Mouse (Mus musculus) midbrain, embryonic 13.5 days (tissue): ENCODE measurements around the gene Smoc2. TPM values are rescaled to one million over a fixed set of nuclear protein-coding genes. Genes with fewer than 3 reads are reported as not detected.

Source experiments
- ATAC-seq: fragments of 200-750 bp; cut with Nextera tagmentation; 2 replicates; pipeline ENCODE4 v1.8.0; 2017; ENCODE audit warnings: mild to moderate bottlenecking, moderate TSS enrichment, moderate library complexity
- H3K27ac ChIP-seq: fragments of 300-500 bp; sonication (generic); 2 replicates; pipeline ENCODE4 v1.5.1; 2015; ENCODE audit warnings: inconsistent platforms, mild to moderate bottlenecking, moderate library complexity
- H3K27me3 ChIP-seq: fragments of 300-500 bp; sonication (generic); 2 replicates; pipeline ENCODE4 v1.6.1; 2015; ENCODE audit warnings: mild to moderate bottlenecking, inconsistent platforms
- H3K36me3 ChIP-seq: fragments of 300-500 bp; sonication (generic); 2 replicates; pipeline ENCODE4 v1.6.1; 2015; ENCODE audit warnings: mild to moderate bottlenecking, inconsistent platforms
- H3K4me1 ChIP-seq: fragments of 300-500 bp; sonication (generic); replicated peaks from 2 replicates; pipeline ENCODE4 v1.6.1; 2015; ENCODE audit warnings: inconsistent platforms
- H3K4me2 ChIP-seq: fragments of 300-500 bp; sonication (generic); replicated peaks from 2 replicates; pipeline ENCODE4 v1.6.1; 2015; ENCODE audit warnings: moderate library complexity, mild to moderate bottlenecking, inconsistent platforms
- H3K4me3 ChIP-seq: fragments of 300-500 bp; sonication (generic); replicated peaks from 2 replicates; pipeline ENCODE4 v1.5.1; 2015; ENCODE audit warnings: mild to moderate bottlenecking, inconsistent platforms
- H3K9ac ChIP-seq: fragments of 300-500 bp; sonication (generic); replicated peaks from 2 replicates; pipeline ENCODE4 v1.6.1; 2015; ENCODE audit warnings: mild to moderate bottlenecking, inconsistent platforms
- H3K9me3 ChIP-seq: fragments of 300-500 bp; sonication (generic); 2 replicates; pipeline ENCODE4 v1.6.1; 2016; ENCODE audit warnings: mild to moderate bottlenecking, inconsistent platforms
- WGBS: fragments of 180-500 bp; shearing (Covaris S2); methylation state at CpG from one replicate; pipeline ENCODE4 v1.1.7; 2015; 5-methylcytosine and 5-hydroxymethylcytosine counted together
- polyA plus RNA-seq: library from polyadenylated mRNA; unstranded; fragments of >200 nt; fragmentation: Nextera tagmentation; extraction: Ambion mirVana; gene quantifications from 2 replicates; pipeline ENCODE4 v1.2.1, GENCODE M21; 2015

The Smoc2 gene
- 1.5 and 1.6 TPM in 2 replicates for polyA plus RNA-seq

DNA sequence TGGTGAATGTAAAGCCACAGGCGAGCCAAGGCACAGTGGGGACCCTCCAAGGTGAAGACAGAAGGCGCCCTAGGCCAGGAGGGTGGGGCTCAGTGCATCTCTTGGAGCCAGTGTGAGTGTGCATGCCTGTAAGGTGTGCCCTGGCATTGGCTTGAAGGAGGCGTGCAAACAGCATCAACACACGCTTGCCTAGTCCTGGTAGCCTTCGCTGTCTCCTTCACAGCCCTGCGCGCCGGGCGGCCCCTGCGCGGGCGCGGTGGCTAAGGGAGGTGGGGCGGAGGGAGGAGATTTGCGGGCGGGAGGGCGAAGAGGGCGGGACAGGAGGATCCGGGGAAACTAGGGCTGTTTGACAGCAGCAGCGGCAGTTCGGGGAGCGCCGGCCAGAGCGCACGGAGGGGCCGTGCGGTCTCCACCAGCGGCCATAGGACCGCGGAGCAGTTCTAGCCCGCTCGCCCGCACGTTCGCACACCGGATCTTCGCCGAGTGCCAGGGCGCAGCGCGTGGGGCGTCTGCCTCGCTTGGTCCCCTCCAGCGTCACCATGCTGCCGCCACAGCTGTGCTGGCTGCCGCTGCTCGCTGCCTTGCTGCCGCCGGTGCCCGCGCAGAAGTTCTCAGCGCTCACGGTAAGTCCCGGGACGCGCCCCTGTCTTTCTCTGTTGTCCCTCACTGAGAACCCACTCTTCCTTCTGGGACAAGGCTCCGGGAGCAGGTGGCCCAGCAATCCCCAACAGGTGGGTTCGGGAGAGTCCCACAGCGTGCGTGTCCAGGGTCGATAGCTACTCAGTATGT is at the start of gene Smoc2:
Gene Smoc2 (plus strand): TSS at position 330 of the 789 bp plus-strand sequence.
- H3K4me1 ChIP-seq = peaks cover 19% of the 10 kb centered on the region
- no peak within 1 kb of the TSS for H3K27ac ChIP-seq
- peak; percentile 70 for ATAC-seq
- H3K9me3 ChIP-seq = no peaks in the 10 kb centered on the region
- H3K36me3 ChIP-seq = no peaks in the 10 kb centered on the region
- peaks cover 66% of the 10 kb centered on the region for H3K27me3 ChIP-seq
- WGBS = under 1% methylated on average over 53 of the region's 61 CpGs
- H3K9ac ChIP-seq = peak within 1 kb of the TSS; percentile 23
- H3K4me3 ChIP-seq = peak within 1 kb of the TSS; percentile 46
- H3K4me2 ChIP-seq = peak within 1 kb of the TSS; percentile 77

DNA sequence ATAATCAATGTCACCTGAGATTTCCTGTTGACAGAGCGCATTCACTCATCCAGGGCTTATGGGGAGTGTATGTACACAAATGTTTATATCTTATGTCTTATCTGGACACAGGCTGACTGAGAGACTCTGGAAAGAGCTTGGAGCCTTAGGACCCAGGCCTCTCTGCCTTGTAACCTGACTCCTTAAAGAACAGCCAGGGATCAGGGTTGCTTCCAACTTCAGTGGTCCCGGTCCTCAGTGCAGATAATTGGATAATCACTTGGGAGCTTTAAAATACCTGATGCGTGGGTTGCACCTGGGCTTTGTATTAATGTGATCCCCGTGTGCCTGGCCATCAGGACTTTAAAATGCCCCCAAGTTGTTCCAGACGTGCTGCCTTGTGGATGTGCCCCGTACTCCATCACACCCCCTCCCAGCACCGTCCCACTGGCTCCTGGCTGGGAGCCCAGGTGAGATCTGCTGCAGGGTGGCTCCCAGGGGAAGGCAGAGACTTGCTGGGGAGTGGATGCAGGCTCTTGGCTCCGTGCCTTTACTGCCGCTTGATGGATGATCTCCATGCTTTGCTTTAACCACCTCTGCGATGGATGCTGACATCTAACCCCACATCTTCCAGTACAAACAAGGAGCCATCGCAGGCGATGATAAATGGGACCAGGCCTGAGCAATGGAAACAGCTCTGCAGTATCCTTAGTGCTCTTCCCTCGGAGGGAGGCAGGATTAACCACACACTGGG is 48.4 kb upstream of the Smoc2 start:
- H3K27ac ChIP-seq = no peak overlapping the region
- no peaks in the 10 kb centered on the region for H3K9me3 ChIP-seq
- H3K36me3 ChIP-seq = no peaks in the 10 kb centered on the region
- no peak overlapping the region for H3K4me3 ChIP-seq
- 28% methylated on average over 13 of the region's 13 CpGs for WGBS
- H3K4me1 ChIP-seq = no peaks in the 10 kb centered on the region; the same call in 1 of the 2 replicates
- no peak overlapping the region for H3K4me2 ChIP-seq
- ATAC-seq = no peak
- 0 out of 2 replicates have a peak overlapping the region, but pooled peaks have one; percentile 29 for H3K9ac ChIP-seq
- H3K27me3 ChIP-seq = no peaks in the 10 kb centered on the region

DNA sequence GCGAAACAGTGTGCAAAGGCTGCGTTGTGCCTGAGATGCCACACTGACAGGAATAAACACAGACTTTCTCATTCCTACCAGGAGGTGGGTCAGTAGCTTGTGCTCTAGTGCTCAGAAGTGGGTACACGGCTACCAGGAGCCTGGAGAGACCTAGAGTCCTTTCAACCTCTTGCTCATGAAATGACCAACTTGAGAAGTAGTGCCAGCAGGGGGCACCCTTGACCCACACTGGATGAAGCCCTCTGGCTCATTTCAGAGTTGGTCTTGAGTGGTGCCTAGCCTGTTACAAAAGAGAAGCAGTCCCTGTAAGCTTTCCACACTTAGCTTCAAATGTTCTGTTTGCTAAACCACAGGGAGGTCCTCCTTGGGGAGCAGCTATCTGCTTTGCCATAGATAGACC is 46.7 kb upstream of the Smoc2 start:
- WGBS = 59% methylated on average over 3 of the region's 3 CpGs
- H3K9me3 ChIP-seq = no peaks in the 10 kb centered on the region
- no peaks in the 10 kb centered on the region; the same call in 1 of the 2 replicates for H3K4me1 ChIP-seq
- no peak overlapping the region for H3K4me3 ChIP-seq
- no peaks in the 10 kb centered on the region for H3K36me3 ChIP-seq
- ATAC-seq = peak; percentile 62
- no peaks in the 10 kb centered on the region for H3K27me3 ChIP-seq
- H3K4me2 ChIP-seq = no peak overlapping the region
- no peak overlapping the region for H3K9ac ChIP-seq
- no peak overlapping the region for H3K27ac ChIP-seq

DNA sequence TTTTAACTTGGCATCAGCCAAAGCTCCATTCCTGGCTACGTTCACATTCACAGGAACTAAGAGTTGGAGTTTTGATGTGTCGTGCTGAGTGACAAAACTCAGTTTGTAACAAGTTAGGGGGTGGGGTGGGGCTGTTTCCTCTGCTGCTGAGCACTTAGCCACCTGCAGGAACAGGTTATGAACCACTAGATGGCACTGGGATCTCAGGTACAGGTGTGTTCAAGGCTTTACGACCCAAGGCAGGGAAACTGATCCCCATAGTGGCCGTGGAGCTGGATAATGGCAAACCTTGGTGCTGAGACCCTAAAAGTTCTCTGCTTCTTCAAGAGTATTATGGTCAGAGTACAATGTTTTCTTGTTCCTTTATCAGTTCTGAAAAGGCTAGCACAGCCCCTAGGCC is 45.6 kb upstream of the Smoc2 start:
- no peak overlapping the region for H3K4me2 ChIP-seq
- no peak for ATAC-seq
- 59% methylated on average over 4 of the region's 4 CpGs for WGBS
- no peak overlapping the region for H3K9ac ChIP-seq
- H3K27me3 ChIP-seq = no peaks in the 10 kb centered on the region
- H3K4me3 ChIP-seq = no peak overlapping the region
- no peaks in the 10 kb centered on the region for H3K9me3 ChIP-seq
- H3K4me1 ChIP-seq = no peaks in the 10 kb centered on the region; the same call in 1 of the 2 replicates
- no peak overlapping the region for H3K27ac ChIP-seq
- H3K36me3 ChIP-seq = no peaks in the 10 kb centered on the region

DNA sequence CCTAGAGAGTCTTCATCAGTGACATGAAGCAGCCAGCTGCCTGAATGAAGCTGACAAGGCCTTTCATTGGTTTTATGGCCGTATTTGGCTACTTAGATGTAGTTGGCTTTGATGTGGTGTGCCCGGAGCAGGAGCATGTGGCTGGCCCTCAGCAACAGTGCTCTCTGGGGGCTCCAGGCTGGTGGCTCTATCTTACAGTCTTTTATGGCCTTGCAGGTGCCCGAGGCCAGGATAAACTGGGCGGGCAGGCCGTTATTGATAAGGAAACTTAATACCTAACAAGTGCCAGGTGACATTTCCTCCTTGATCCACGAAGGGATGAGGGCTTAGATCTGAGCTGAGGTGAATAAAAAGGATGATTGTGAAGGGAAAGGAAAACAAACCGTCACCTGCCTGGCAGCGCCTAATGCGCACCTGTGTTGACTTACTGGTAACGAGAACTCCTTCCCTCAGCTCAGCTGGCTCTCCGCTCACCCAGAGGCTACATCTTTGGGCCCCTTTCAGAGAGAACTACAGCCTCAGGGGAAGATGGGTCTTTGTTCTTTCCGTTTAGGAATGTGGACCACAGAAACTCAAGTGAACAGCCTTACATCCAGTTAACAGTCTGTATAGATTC is 44.4 kb upstream of the Smoc2 start:
- H3K4me3 ChIP-seq = no peak overlapping the region
- H3K9ac ChIP-seq = no peak overlapping the region
- WGBS = 73% methylated on average over 12 of the region's 12 CpGs

DNA sequence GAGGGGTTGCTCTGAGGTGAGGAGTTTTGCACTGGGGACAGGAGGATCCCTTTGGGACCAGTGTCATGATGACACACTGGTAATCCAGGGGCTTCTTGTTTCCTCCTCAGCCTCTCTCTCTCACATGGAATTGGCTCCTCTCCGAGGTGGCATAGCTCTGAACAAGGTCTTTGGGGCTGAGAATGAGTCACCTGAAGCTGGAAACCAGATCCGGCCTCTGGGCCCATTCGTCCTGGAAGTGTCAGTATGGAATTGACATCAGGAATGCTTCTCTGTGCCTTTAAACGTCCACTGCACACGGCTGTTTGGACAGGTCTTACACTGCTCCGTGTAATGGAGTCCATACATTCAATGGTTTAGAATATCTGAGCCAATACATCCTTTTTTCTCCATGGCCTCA is 42.2 kb upstream of the Smoc2 start:
- H3K4me3 ChIP-seq = no peak overlapping the region
- no peak overlapping the region for H3K27ac ChIP-seq
- no peaks in the 10 kb centered on the region for H3K4me1 ChIP-seq
- H3K9me3 ChIP-seq = no peaks in the 10 kb centered on the region
- H3K4me2 ChIP-seq = no peak overlapping the region
- WGBS = 85% methylated on average over 6 of the region's 6 CpGs
- H3K36me3 ChIP-seq = no peaks in the 10 kb centered on the region
- no peaks in the 10 kb centered on the region for H3K27me3 ChIP-seq
- ATAC-seq = no peak
- no peak overlapping the region for H3K9ac ChIP-seq

More for the DNA sequence above, 44.4 kb upstream of the Smoc2 start:
- no peaks in the 10 kb centered on the region for H3K9me3 ChIP-seq
- no peaks in the 10 kb centered on the region for H3K36me3 ChIP-seq
- no peak overlapping the region for H3K4me2 ChIP-seq
- no peaks in the 10 kb centered on the region; the same call in 1 of the 2 replicates for H3K4me1 ChIP-seq
- H3K27me3 ChIP-seq = no peaks in the 10 kb centered on the region
- ATAC-seq = no peak
- H3K27ac ChIP-seq = no peak overlapping the region

DNA sequence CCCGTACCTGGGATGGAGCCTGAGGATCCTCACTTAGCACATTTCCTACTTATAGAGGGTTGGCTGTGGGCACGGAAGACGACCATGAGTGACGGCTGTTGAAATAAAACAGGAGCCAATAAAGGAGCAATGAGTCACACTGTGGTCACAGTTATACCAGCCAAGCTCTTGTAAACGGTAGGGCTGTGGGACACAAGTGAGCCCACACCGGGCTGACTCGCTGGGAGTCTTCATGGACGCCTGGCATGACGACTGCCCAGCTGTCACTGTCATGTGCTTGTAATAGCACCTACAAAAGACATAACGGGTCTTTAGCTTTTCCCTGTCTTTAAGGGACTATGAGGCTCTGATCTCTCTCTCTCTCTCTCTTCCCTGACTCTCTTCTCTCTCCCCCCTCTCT is 39.3 kb upstream of the Smoc2 start:
- Histone ChIP-seq H3K4me3 (no peak overlapping the region), H3K4me2 (no peak overlapping the region), H3K9me3 (no peaks in the 10 kb centered on the region), H3K27ac (no peak overlapping the region), H3K36me3 (no peaks in the 10 kb centered on the region), H3K4me1 (no peaks in the 10 kb centered on the region), H3K9ac (no peak overlapping the region), H3K27me3 (no peaks in the 10 kb centered on the region)
- WGBS = 96% methylated on average over 10 of the region's 10 CpGs
- no peak for ATAC-seq

DNA sequence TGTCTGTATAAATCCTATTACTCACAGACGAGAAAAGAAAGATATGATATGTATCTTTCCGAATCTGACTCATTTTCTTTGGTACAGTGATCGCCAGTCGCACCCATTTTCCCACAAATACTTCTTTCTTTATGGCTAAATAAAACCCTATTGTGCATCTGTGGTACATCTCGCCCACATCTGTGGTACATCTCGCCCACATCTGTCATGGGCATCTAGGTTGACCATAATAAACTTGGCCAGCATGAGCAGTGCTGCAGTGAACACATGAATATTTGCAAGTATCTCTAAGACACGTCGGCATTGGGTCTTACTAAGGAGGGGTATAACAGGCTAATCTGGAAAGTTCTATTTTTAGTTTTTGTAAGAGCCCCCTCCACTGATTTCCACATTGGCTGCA is 36.7 kb upstream of the Smoc2 start:
- Histone ChIP-seq H3K27me3 (no peaks in the 10 kb centered on the region), H3K4me1 (no peaks in the 10 kb centered on the region), H3K36me3 (no peaks in the 10 kb centered on the region), H3K27ac (no peak overlapping the region), H3K9ac (no peak overlapping the region), H3K9me3 (no peaks in the 10 kb centered on the region), H3K4me3 (no peak overlapping the region), H3K4me2 (no peak overlapping the region)
- ATAC-seq = no peak
- WGBS = 92% methylated on average over 8 of the region's 8 CpGs

DNA sequence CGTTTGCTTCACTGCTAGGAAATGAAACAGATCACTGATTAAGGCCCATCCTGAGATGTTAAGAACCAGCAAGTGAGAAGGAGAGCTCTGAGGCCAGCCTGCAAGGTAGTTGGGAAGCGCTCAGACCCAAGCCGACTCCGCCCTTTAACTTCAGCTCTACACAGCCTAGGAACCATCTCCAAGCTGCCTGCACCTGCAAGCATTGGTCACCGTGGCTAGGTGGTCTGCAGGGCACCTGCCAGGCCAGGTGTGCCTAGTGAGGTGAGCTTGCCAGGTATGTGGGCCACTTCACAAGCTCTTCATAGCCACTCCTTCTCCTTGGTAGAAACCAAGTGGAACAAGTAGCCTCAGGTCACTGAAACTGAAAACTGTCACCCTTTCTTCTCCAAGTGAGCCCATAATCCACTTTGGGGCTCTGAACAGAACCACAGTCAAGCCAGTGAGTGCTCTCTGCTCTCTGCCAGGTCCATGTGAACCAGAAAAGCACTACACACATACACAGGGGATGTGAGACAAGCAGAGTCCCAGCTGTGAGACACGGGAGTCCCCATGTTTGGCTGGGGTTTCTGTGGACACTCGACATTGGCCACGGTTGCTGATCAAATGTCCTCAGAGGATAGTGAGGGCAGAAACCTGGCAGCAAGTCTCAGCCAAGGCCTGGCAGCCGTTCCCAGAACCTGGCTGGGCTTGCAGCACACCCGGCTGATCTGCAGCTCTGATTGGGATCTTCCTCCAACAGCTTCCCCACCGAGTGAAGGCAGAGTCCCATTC is 34.9 kb upstream of the Smoc2 start:
- WGBS = 73% methylated on average over 11 of the region's 11 CpGs
- no peak for ATAC-seq
- no peaks in the 10 kb centered on the region for H3K9me3 ChIP-seq
- H3K9ac ChIP-seq = no peak overlapping the region
- H3K27ac ChIP-seq = no peak overlapping the region
- no peak overlapping the region for H3K4me2 ChIP-seq
- no peaks in the 10 kb centered on the region for H3K36me3 ChIP-seq
- no peak overlapping the region for H3K4me3 ChIP-seq
- no peaks in the 10 kb centered on the region for H3K4me1 ChIP-seq
- H3K27me3 ChIP-seq = no peaks in the 10 kb centered on the region

DNA sequence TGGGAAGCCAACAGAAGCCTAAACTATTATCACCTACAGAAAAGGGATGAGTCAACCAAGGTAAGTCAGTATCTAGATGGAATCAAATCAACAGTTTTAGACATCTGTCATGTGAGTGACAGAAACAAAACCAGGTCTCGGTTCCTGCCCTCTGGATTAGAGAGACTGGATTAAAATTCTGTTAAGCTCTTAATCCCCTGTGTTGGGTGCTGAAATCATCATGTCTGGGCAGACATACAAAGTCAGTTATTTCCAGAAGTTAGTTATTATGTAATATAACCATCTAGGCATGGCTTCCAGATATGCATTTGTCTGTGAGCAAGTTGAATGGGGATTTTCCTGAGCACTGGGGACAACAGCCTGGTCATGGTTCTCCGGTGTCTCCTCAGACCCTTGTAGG is 33.0 kb upstream of the Smoc2 start:
- Histone ChIP-seq H3K4me1 (no peaks in the 10 kb centered on the region), H3K27ac (no peak overlapping the region), H3K9me3 (no peaks in the 10 kb centered on the region), H3K9ac (no peak overlapping the region), H3K36me3 (no peaks in the 10 kb centered on the region), H3K27me3 (no peaks in the 10 kb centered on the region), H3K4me3 (no peak overlapping the region), H3K4me2 (no peak overlapping the region)
- ATAC-seq = no peak
- WGBS = 64% methylated on average over 2 of the region's 2 CpGs

DNA sequence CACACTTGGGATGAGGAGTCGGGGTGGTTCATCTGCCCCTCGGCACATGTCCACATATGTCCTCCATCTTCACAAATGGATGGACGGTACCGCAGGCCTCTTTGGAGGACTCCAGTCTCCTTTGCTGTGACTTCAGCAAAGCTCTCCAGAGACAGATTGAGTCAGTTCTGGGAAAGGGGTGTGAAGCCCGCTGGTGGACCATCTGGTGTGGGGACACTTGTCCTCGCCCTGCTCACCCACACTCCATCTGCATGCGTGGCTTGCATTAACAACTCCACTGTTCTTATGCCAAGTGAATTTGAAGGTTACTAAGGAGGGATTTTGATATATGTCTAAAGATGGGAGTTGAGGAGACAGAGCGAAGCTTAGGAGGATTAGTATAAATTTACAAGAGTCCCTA is 31.4 kb upstream of the Smoc2 start:
- ATAC-seq = no peak
- WGBS = 92% methylated on average over 8 of the region's 8 CpGs
- Histone ChIP-seq H3K9ac (no peak overlapping the region), H3K27ac (no peak overlapping the region), H3K4me2 (no peak overlapping the region), H3K36me3 (no peaks in the 10 kb centered on the region), H3K4me3 (no peak overlapping the region), H3K9me3 (no peaks in the 10 kb centered on the region), H3K4me1 (no peaks in the 10 kb centered on the region), H3K27me3 (no peaks in the 10 kb centered on the region)
